Mouse (Mus musculus): Measurements from ENCODE around the gene Kirrel3. TPM values are rescaled to one million over a fixed set of nuclear protein-coding genes. Genes with fewer than 3 reads are reported as not detected.

The Kirrel3 gene
- not detected in 2 replicates for polyA plus RNA-seq (2012)

- no peak for TF ChIP-seq GATA1 (IDR thresholded peaks at IDR 0.05; ENCODE audit: low read length)
Measured at GRCm38 (mm10) chr9:34485759-34486431, at the start of gene Kirrel3. Kirrel3 (plus strand) TSS chr9:34485894.

- TF ChIP-seq GATA1 (IDR thresholded peaks at IDR 0.05; ENCODE audit: low read length) = no peak
Measured at GRCm38 (mm10) chr9:34440721-34441120, 45.0 kb upstream of the Kirrel3 start.

DNA sequence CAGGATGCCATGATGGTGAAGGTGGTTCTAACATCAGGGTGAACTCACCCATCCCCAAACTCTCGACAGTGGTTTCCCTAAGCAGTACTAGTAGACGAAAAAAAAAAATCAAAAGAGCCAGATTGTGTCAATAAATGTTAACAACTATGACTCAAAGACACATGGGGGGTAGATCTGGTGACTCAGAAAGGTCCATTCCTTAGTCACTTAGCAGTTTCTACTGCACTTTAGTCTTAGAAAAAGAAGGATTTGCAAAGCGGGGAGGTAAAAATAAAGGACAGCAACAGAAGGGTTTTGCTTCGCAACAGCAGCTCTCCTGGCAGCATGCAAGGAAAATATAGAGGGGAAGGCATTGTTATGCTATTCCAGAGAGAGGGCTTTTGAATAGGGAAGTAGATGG lies 41.7 kb upstream of the Kirrel3 start:
- TF ChIP-seq GATA1 (IDR thresholded peaks at IDR 0.05; ENCODE audit: low read length) = no peak

DNA sequence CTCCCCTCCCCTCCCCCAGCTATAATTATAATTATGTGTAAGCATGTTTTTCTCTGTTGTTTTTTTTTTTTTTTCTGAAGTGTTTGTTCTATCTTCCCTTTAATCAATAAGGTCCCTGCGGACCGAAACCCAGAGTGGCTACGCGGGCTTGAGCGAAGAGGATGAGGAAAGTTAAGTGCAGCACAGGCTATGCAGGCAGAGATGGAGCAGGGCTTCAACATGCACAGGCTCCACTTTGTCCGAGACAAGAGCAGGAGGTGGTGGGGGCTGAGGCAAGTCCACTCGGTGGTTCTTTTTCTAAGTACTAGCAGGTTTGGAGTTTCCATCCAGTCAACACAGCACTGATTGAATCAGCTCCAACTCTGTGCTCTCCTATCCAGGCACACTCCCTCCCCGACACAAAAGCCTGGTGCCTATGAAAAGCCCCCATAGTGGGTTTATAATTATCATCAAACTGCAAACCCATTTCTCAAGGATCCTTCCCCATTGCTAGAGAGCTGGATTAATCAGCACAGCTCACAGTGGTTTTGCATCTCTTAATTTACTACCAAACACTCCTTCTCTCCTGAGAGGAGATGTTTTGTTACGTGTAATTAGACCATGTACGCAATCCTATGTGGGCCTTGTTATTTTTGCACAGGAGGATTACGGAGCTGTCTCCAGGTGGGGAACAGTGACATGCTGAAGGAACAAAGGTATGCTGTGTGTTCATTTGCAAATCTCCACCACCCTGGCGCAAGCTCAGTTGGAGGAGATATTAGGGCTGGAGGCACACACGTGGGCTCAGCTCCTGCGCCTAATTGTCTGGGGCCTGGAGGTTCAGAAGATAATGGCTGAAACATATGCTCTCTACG lies 39.0 kb upstream of the Kirrel3 start:
- TF ChIP-seq GATA1 (IDR thresholded peaks at IDR 0.05; ENCODE audit: low read length) = no peak

GRCm38 (mm10) chr9:34447736-34448135 lies 38.0 kb upstream of the Kirrel3 start:
- TF ChIP-seq GATA1 (IDR thresholded peaks at IDR 0.05; ENCODE audit: low read length) = no peak

DNA sequence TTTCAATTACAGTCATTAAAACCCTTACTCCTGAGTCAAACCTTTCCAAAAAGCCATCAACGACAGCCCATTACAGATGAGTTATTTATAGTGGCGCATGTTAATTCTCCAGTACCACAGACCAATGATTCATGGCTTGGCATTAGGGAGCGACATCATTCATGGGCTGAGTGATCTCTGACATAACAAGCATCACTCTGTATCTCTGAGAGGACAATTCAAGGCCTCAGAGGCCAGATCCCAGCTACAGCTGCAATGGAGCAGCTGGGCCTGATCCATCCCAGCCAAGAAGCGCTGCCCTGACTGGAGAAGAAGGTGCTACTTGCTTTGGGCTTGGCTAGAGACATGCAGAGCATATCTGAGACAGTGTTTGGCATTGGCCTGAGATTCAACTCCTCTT lies 37.2 kb upstream of the Kirrel3 start:
- TF ChIP-seq GATA1 (IDR thresholded peaks at IDR 0.05; ENCODE audit: low read length) = no peak

DNA sequence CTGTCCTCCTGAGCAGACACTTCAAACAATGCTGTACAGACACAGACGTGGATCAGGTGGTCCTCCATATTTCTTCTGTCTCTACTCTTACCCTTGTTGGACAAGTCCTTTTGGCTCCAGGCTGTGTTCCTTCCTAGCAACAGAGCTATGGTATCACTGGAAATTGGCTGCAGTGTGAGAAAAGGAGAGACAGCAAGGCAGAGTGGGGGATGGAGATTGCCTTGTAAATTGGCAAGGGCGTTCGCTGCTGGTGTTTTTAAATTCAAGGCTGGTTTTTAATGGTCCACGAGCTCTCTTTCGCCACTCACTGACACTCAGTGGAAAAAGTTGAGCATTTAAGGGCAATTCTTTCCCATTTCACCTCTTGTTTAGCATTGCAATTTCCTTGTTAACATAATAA lies 27.5 kb upstream of the Kirrel3 start:
- TF ChIP-seq GATA1 (IDR thresholded peaks at IDR 0.05; ENCODE audit: low read length) = no peak

DNA sequence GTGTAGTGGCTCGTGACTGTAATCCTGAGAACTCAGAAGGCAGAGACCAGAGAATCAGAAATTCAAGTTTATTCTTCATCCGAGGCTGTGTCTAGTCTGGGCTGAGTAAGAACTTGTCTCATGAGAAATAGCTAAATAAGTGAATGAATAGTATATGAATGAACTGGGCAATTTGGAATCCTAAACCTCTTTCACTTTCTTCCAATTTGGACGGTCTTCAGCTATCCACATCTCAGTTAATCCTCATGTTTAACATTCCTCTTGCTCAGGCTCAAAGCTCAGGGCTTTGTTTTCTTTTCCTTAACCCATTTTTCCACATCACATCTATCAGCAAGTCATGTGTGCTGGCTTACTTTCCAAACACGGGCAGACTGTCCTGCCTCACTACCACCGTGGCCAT lies 25.7 kb upstream of the Kirrel3 start:
- no peak for TF ChIP-seq GATA1 (IDR thresholded peaks at IDR 0.05; ENCODE audit: low read length)

GRCm38 (mm10) chr9:34463666-34464065 lies 22.0 kb upstream of the Kirrel3 start:
- TF ChIP-seq GATA1 (IDR thresholded peaks at IDR 0.05; ENCODE audit: low read length) = no peak

GRCm38 (mm10) chr9:34466058-34466457 lies 19.6 kb upstream of the Kirrel3 start:
- no peak for TF ChIP-seq GATA1 (IDR thresholded peaks at IDR 0.05; ENCODE audit: low read length)

DNA sequence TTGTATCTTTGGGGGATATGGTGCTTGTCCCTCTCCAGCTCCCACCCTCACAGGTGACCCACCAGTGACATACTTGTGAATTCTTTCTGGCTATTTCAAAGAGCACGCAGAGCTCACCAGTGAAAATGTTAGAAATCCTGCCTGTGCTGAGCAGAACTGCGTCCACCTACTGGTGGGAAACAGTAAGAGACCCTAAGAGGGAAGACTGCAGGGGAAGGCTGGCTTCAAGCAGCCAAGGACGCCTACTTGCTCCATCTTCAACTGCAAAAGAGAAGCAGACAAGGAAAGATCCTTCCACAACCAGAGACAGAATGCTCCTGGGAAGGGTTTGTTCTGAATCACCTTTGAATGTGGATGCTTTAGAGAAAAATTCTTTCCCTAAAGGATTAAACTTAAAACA lies 16.5 kb upstream of the Kirrel3 start:
- no peak for TF ChIP-seq GATA1 (IDR thresholded peaks at IDR 0.05; ENCODE audit: low read length)

GRCm38 (mm10) chr9:34476206-34476605 lies 9.5 kb upstream of the Kirrel3 start:
- TF ChIP-seq GATA1 (IDR thresholded peaks at IDR 0.05; ENCODE audit: low read length) = no peak

DNA sequence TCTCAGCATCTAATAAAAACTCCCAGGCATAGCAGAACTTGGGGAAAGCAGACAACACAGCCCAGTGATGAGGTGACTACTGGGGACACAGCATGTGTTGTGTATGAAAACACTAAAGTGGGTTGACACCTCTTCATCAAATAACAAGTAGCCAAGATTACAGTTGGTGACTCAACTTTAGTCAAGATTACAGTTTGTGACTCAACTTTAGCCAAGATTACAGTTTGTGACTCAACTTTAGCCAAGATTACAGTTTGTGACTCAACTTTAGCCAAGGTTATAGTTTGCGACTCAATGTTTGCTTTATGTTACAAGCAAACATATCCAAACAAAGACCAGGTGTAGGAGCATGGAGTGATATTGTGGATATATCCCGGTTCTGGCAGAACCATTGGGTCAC lies 7.2 kb upstream of the Kirrel3 start:
- TF ChIP-seq GATA1 (IDR thresholded peaks at IDR 0.05; ENCODE audit: low read length) = no peak

GRCm38 (mm10) chr9:34483236-34483635 lies 2.5 kb upstream of the Kirrel3 start:
- no peak for TF ChIP-seq GATA1 (IDR thresholded peaks at IDR 0.05; ENCODE audit: low read length)

- TF ChIP-seq GATA1 (IDR thresholded peaks at IDR 0.05; ENCODE audit: low read length) = no peak
Measured at GRCm38 (mm10) chr9:34484665-34485064, 1.0 kb upstream of the Kirrel3 start.

- no peak for TF ChIP-seq GATA1 (IDR thresholded peaks at IDR 0.05; ENCODE audit: low read length)
Measured at GRCm38 (mm10) chr9:34488267-34488666, 2.6 kb downstream of the Kirrel3 start.
